Mouse (Mus musculus) cortical plate, adult 2 months (tissue): ENCODE data around the gene Ggcx. TPM values are rescaled to one million over a fixed set of nuclear protein-coding genes. Genes with fewer than 3 reads are reported as not detected.

Source experiments
- H3K27ac ChIP-seq: fragments of 200-500 bp; 2 replicates; pipeline ENCODE4 v1.5.1; 2012; ENCODE audit warnings: low read length, control low read depth, inconsistent platforms; ENCODE audit not compliant: insufficient read depth
- H3K4me1 ChIP-seq: fragments of 200-500 bp; 2 replicates; pipeline ENCODE4 v1.6.1; 2011; ENCODE audit warnings: low read length; ENCODE audit not compliant: control insufficient read depth, insufficient read depth
- H3K4me3 ChIP-seq: fragments of 200-500 bp; 2 replicates; pipeline ENCODE4 v1.5.1; 2011; ENCODE audit warnings: mild to moderate bottlenecking, low read length, control low read depth; ENCODE audit not compliant: insufficient read depth
- CTCF ChIP-seq: fragments of 200-500 bp; IDR thresholded peaks from 2 replicates; pipeline ENCODE4 v1.5.1; 2011; ENCODE audit warnings: mild to moderate bottlenecking, control low read depth, low read length; ENCODE audit not compliant: insufficient read depth; ENCODE audit errors: extremely low read depth
- POLR2A ChIP-seq: fragments of 200-500 bp; IDR thresholded peaks from 2 replicates; pipeline ENCODE4 v1.6.1; 2011; ENCODE audit warnings: mild to moderate bottlenecking, low read length, control low read depth; ENCODE audit not compliant: insufficient read depth; ENCODE audit errors: extremely low read depth
- polyA plus RNA-seq: library from polyadenylated mRNA; depleted of rRNA; stranded (reverse); fragments of >200 nt; gene quantifications from 2 replicates; pipeline ENCODE4 v1.2.3, GENCODE M21; 2012

The Ggcx gene
- polyA plus RNA-seq, 1 experiment, result 17.7 TPM

- no peak for TF ChIP-seq CTCF
- TF ChIP-seq POLR2A, result no peak
- Histone ChIP-seq H3K4me3 (no peak overlapping the region), H3K4me1 (no peaks in the 10 kb centered on the region), H3K27ac (no peak overlapping the region)
Measured at GRCm38 (mm10) chr6:72399967-72400366, 14.1 kb upstream of the Ggcx start.

GRCm38 (mm10) chr6:72401875-72402274 is 12.2 kb upstream of the Ggcx start:
- TF ChIP-seq CTCF (peak; percentile 74), POLR2A (no peak)
- no peak overlapping the region for H3K4me3 ChIP-seq
- H3K27ac ChIP-seq, result no peak overlapping the region
- no peaks in the 10 kb centered on the region for H3K4me1 ChIP-seq

GRCm38 (mm10) chr6:72405356-72405755 is 8.8 kb upstream of the Ggcx start:
- TF ChIP-seq CTCF (no peak), POLR2A (no peak)
- Histone ChIP-seq H3K27ac (no peak overlapping the region), H3K4me1 (no peaks in the 10 kb centered on the region), H3K4me3 (no peak overlapping the region)

DNA sequence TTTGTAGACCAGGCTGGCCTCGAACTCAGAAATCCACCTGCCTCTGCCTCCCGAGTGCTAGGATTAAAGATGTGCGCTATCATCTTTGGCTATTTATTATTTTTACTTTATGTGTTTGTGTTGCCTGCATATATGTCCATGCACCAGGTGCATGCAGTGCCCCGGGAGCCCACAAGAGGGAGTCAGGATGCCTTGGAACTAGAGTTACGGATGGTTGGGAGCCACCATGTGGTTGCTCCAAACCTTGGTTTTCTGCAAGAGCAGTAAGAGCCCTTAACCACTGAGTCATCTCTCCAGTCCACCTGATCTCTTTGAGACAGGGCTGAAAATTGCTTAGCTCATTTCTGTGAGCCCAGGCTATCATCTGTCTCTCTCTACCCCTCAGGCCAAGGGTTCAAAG is 7.0 kb upstream of the Ggcx start:
- peak; percentile 98 for TF ChIP-seq CTCF
- TF ChIP-seq POLR2A, result no peak
- H3K27ac ChIP-seq, result no peak overlapping the region
- H3K4me1 ChIP-seq, result no peaks in the 10 kb centered on the region
- H3K4me3 ChIP-seq, result no peak overlapping the region

GRCm38 (mm10) chr6:72409567-72409966 is 4.5 kb upstream of the Ggcx start:
- peak; percentile 62 for TF ChIP-seq CTCF
- TF ChIP-seq POLR2A, result no peak
- Histone ChIP-seq H3K27ac (no peak overlapping the region), H3K4me1 (no peaks in the 10 kb centered on the region), H3K4me3 (no peak overlapping the region)

DNA sequence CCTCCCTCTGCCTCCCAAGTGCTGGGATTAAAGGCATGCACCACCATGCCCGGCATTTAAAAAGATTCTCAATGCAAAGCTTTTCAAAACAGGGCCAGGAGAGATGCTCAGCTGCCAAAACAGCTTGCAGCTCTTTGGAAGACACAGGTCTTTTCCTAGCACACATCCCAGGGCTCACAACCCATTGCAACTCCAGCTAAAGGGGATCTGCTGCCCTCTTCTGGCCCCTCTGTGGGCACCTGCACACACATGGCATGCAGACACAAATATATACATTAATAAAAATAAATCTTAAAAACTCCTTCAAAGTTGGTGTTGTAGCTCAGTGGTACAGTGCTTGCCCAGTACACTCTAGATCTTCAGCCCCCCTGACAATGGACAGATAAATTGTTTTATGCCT is 4.1 kb upstream of the Ggcx start:
- Histone ChIP-seq H3K27ac (no peak overlapping the region), H3K4me1 (no peaks in the 10 kb centered on the region; the same call in 1 of the 2 replicates)
- no peak for TF ChIP-seq POLR2A
- TF ChIP-seq CTCF, result no peak

GRCm38 (mm10) chr6:72410518-72410917 is 3.6 kb upstream of the Ggcx start:
- Histone ChIP-seq H3K4me1 (peaks cover 2% of the 10 kb centered on the region; the same call in 1 of the 2 replicates), H3K4me3 (no peak overlapping the region), H3K27ac (no peak overlapping the region)
- TF ChIP-seq CTCF, result no peak
- TF ChIP-seq POLR2A, result no peak

More for the DNA sequence above, 4.1 kb upstream of the Ggcx start:
- H3K4me3 ChIP-seq, result no peak overlapping the region

GRCm38 (mm10) chr6:72415181-72415580 is 1.1 kb downstream of the Ggcx start:
- H3K4me1 ChIP-seq, result peaks cover 3% of the 10 kb centered on the region
- H3K27ac ChIP-seq, result no peak overlapping the region
- TF ChIP-seq POLR2A (no peak), CTCF (no peak)
- H3K4me3 ChIP-seq, result peak overlapping the region; percentile 87; the same call in 1 of the 2 replicates

- TF ChIP-seq POLR2A, result no peak
- Histone ChIP-seq H3K4me3 (no peak overlapping the region), H3K4me1 (peaks cover 3% of the 10 kb centered on the region), H3K27ac (no peak overlapping the region)
Measured at GRCm38 (mm10) chr6:72415964-72416772, 2.1 kb downstream of the Ggcx start.

DNA sequence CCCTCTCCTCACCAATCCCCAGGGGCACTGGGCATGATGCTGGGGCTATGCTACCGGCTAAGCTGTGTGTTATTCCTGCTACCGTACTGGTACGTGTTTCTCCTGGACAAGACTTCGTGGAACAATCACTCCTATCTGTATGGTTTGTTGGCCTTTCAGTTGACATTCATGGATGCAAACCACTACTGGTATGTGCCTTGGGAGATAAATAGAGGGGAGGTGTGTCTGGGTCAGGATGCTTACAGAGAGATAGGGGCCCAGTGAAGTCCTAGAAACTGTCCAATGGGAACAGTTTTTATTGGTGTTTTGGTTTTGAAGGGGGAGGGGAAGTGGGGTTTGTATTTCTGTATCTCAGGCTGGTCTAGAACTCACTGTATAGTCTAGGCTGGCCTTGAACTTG is 4.2 kb downstream of the Ggcx start:
- peaks cover 3% of the 10 kb centered on the region for H3K4me1 ChIP-seq
- TF ChIP-seq POLR2A (no peak), CTCF (no peak)
- no peak overlapping the region for H3K27ac ChIP-seq
- H3K4me3 ChIP-seq, result no peak overlapping the region

DNA sequence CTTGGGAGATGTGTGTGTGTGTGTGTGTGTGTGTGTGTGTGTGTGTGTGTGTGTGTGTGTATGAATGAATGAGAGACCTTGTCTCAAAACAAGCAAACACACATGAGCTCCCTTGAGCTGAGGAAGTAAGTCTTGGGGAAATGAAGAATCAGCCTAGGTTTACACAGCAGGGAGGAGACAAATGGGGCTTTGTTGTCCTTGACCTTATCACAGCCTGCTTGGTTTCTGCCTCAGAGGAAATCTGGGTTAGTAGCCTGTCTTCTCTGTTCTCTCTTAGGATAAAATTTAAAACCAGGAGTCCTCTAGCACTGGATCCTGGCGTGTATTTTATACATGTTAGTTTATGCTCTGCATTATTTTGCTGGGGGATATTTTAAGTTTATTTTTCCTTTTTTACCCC is 5.7 kb downstream of the Ggcx start:
- peaks cover 3% of the 10 kb centered on the region for H3K4me1 ChIP-seq
- no peak overlapping the region for H3K27ac ChIP-seq
- H3K4me3 ChIP-seq, result no peak overlapping the region
- TF ChIP-seq CTCF, result no peak
- TF ChIP-seq POLR2A, result no peak
